Mouse (Mus musculus) olfactory bulb, adult 2 months (tissue): ENCODE measurements at regions not wholly inside any gene's neighbourhood (a gene's known extent, or its start where the extent isn't known, plus 50 kb on each side); places are given as distances from the start of the nearest gene placed in this dataset.

Source experiments
- CTCF ChIP-seq: fragments of 200-500 bp; IDR thresholded peaks from 2 replicates; pipeline ENCODE4 v1.5.1; 2012; ENCODE audit warnings: low read depth, mild to moderate bottlenecking, low read length, moderate library complexity; ENCODE audit not compliant: insufficient read depth
- POLR2A ChIP-seq: fragments of 200-500 bp; IDR thresholded peaks from 2 replicates; pipeline ENCODE4 v1.6.1; 2012; ENCODE audit warnings: mild to moderate bottlenecking, low read depth, low read length, moderate library complexity; ENCODE audit not compliant: insufficient read depth

GRCm38 (mm10) chr15:62147343-62147953, 1224.6 kb upstream of the A1bg start:
- TF ChIP-seq CTCF: no peak
- no peak for TF ChIP-seq POLR2A
